Mouse (Mus musculus): ENCODE measurements around the gene Gsdma. TPM values are rescaled to one million over a fixed set of nuclear protein-coding genes. Genes with fewer than 3 reads are reported as not detected.
"Not testable (repeated sequence)": the region's sequence is repeated elsewhere in the genome, so short reads cannot be mapped to it uniquely, and the experiment has no call there.

Gene Gsdma
- polyA plus RNA-seq, 1 experiment from 2014 or later = 0.08 TPM

DNA sequence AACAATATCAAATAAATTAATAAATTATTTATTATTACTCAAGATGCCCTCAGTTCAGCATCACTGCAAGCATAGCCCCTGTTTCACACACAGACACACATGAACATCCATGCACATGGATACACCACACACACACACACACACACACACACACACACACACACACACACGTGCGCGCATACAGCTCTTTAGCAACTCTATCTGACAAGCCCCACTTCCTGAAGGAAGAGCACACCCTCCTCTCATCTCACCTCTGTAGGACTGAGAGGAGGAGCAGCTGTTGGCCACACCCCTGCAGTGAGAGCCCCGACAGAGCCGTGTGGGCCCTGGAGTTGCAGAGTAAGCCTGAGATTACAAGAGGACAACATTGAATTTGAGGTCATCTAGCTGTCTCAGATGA, 24.1 kb upstream of the Gsdma start:
- no peak for ATAC-seq
- no peak overlapping the region for H3K27ac ChIP-seq (ENCODE audit: low read depth, low read length)
- H3K9ac ChIP-seq (ENCODE audit: low read depth, low read length) = no peak overlapping the region
- WGBS = 77% methylated on average over 5 of the region's 5 CpGs
- H3K4me3 ChIP-seq (ENCODE audit: low read length) = no peak overlapping the region
- no peak overlapping the region for H3K4me2 ChIP-seq (ENCODE audit: low read length)
- no peaks in the 10 kb centered on the region for H3K9me3 ChIP-seq (ENCODE audit: control insufficient read depth, low read length)
- H3K27me3 ChIP-seq (replicated peaks; ENCODE audit: control insufficient read depth, insufficient read depth, low read length) = no peaks in the 10 kb centered on the region
- no peaks in the 10 kb centered on the region for H3K36me3 ChIP-seq (ENCODE audit: control insufficient read depth, insufficient read depth, low read length)
- no peaks in the 10 kb centered on the region for H3K4me1 ChIP-seq (ENCODE audit: control insufficient read depth, insufficient read depth, low read depth, low read length)

DNA sequence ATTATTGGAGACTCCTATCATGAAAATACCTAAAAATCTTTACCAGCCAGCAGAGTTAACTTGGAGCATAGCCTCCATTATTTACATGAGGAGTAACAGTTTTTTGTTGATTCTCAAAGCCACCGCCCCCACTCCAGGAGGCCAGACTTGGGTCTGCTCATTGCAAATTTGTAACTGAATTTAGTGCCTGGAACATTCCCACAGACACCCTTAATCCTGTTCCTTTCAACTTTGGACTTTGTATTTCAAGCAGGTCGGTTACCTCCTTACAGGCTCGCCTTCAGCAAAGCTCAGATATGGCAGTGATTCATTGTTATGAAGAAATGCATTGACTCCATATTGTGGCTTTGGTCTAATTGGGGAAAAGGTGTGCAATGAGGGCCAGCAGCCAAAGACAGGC, 19.4 kb upstream of the Gsdma start:
- Histone ChIP-seq H3K27ac (ENCODE audit: low read depth, low read length) (no peak overlapping the region), H3K9me3 (ENCODE audit: control insufficient read depth, low read length) (no peaks in the 10 kb centered on the region), H3K4me2 (ENCODE audit: low read length) (no peak overlapping the region), H3K36me3 (ENCODE audit: control insufficient read depth, insufficient read depth, low read length) (no peaks in the 10 kb centered on the region), H3K4me1 (ENCODE audit: control insufficient read depth, insufficient read depth, low read depth, low read length) (no peaks in the 10 kb centered on the region), H3K4me3 (ENCODE audit: low read length) (no peak overlapping the region), H3K9ac (ENCODE audit: low read depth, low read length) (no peak overlapping the region), H3K27me3 (replicated peaks; ENCODE audit: control insufficient read depth, insufficient read depth, low read length) (no peaks in the 10 kb centered on the region)
- ATAC-seq = no peak
- 87% methylated on average over 3 of the region's 3 CpGs for WGBS

DNA sequence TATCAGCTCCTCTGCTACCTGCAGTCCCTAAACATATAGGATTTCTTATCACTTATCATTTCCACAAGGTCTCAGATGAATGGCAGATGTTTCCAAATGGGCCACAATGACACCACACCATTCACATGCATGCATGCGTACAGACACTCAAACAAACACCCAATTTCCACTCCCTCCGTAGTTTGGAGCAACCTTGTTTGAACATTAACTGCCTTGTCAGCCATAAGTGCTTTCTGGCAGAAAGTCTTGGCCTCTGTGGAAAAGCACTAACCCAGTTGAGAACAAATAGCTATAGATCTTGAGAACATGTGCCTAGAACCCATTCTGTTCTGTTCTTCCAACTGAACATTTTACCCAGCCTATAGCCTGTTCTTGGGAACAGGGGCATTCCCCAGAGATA, 18.2 kb upstream of the Gsdma start:
- no peaks in the 10 kb centered on the region for H3K36me3 ChIP-seq (ENCODE audit: control insufficient read depth, insufficient read depth, low read length)
- no peaks in the 10 kb centered on the region for H3K4me1 ChIP-seq (ENCODE audit: control insufficient read depth, insufficient read depth, low read depth, low read length)
- H3K9ac ChIP-seq (ENCODE audit: low read depth, low read length) = no peak overlapping the region
- ATAC-seq = no peak
- no peak overlapping the region for H3K4me3 ChIP-seq (ENCODE audit: low read length)
- no peak overlapping the region for H3K27ac ChIP-seq (ENCODE audit: low read depth, low read length)
- no peak overlapping the region for H3K4me2 ChIP-seq (ENCODE audit: low read length)
- 77% methylated on average over 2 of the region's 2 CpGs for WGBS
- no peaks in the 10 kb centered on the region for H3K27me3 ChIP-seq (replicated peaks; ENCODE audit: control insufficient read depth, insufficient read depth, low read length)
- no peaks in the 10 kb centered on the region for H3K9me3 ChIP-seq (ENCODE audit: control insufficient read depth, low read length)

DNA sequence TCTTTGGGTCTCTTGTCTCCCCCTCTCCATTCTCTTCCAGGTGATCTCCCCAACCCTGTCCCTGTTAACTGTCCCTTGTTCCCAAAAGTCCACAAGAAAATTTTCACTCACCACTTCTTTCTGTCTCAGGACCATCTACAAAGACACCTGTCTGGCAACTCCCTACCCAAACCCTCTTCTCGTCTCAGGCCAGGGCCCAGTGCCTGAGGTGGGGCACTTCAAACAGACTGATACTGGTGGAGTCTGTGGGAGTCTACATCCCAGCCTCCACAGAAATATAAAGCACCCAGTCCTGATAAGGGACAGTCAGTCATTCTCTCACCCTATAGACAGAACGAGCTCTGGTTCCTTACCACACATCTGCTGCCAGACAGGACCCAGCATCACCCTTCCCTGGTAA, 17.7 kb upstream of the Gsdma start, which contains the start of gene Gsdma2:
Gene Gsdma2, plus strand, starts transcription at position 301 of the 400 bp plus-strand sequence.
- H3K4me2 ChIP-seq (ENCODE audit: low read length) = no peak within 1 kb of the TSS
- no peaks in the 10 kb centered on the region for H3K27me3 ChIP-seq (replicated peaks; ENCODE audit: control insufficient read depth, insufficient read depth, low read length)
- H3K27ac ChIP-seq (ENCODE audit: low read depth, low read length) = no peak within 1 kb of the TSS
- no peak within 1 kb of the TSS for H3K4me3 ChIP-seq (ENCODE audit: low read length)
- H3K36me3 ChIP-seq (ENCODE audit: control insufficient read depth, insufficient read depth, low read length) = no peaks in the 10 kb centered on the region
- 62% methylated on average over 2 of the region's 2 CpGs for WGBS
- H3K9ac ChIP-seq (ENCODE audit: low read depth, low read length) = no peak within 1 kb of the TSS
- H3K4me1 ChIP-seq (ENCODE audit: control insufficient read depth, insufficient read depth, low read depth, low read length) = no peaks in the 10 kb centered on the region
- no peak for ATAC-seq
- H3K9me3 ChIP-seq (ENCODE audit: control insufficient read depth, low read length) = no peaks in the 10 kb centered on the region

DNA sequence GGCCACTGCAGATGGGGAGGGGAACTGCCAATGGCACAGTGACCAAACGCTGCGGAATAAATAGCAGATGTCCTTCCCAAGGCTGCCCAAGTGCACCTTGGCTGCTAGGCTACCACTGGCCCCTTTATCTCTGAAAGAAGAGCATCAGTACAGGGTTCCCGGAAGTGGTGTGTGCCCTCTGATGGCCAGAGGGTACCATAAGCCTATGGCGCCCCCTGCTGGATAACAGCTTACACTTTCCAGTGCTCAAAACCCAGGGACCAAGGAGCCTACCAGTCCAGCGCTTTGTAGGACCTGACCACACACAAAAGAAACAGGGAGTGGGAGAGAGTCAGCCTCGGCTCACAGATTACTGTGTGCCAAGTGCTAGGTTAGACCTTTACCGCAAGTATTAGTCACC, 9.1 kb upstream of the Gsdma start:
- not testable (repeated sequence) for H3K4me2 ChIP-seq (ENCODE audit: low read length); H3K4me3 ChIP-seq (ENCODE audit: low read length); H3K27me3 ChIP-seq (replicated peaks; ENCODE audit: control insufficient read depth, insufficient read depth, low read length); H3K9ac ChIP-seq (ENCODE audit: low read depth, low read length); H3K4me1 ChIP-seq (ENCODE audit: control insufficient read depth, insufficient read depth, low read depth, low read length); ATAC-seq; H3K9me3 ChIP-seq (ENCODE audit: control insufficient read depth, low read length); H3K27ac ChIP-seq (ENCODE audit: low read depth, low read length); H3K36me3 ChIP-seq (ENCODE audit: control insufficient read depth, insufficient read depth, low read length)
- WGBS = 12% methylated on average over 7 of the region's 7 CpGs

DNA sequence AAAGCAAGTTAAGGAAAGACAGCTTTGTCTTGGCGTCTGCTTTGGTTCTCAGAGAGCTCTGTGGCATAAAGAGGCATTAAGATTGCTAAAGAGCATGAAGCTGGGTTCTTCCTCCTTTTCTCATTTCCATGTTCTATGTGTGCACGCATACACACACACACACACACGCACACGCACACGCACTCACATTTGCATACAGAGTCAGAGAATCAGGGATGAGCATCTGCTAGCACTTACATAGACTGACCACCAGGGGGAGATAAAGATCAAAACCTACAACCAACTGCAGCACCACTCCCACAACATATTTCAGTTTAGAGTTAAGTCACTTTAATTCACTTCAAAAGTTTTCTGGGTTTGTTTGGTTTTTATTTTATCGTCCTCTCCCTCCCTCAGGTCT, 3.6 kb upstream of the Gsdma start:
- H3K4me2 ChIP-seq (ENCODE audit: low read length) = peak overlapping the region; percentile 37
- no peak overlapping the region for H3K27ac ChIP-seq (ENCODE audit: low read depth, low read length)
- no peaks in the 10 kb centered on the region for H3K9me3 ChIP-seq (ENCODE audit: control insufficient read depth, low read length)
- H3K4me1 ChIP-seq (ENCODE audit: control insufficient read depth, insufficient read depth, low read depth, low read length) = no peaks in the 10 kb centered on the region
- H3K9ac ChIP-seq (ENCODE audit: low read depth, low read length) = 0 out of 2 replicates have a peak overlapping the region, but pooled peaks have one; percentile 13
- H3K4me3 ChIP-seq (ENCODE audit: low read length) = no peak overlapping the region
- ATAC-seq = peak; percentile 74; the same call in 1 of the 2 replicates
- H3K36me3 ChIP-seq (ENCODE audit: control insufficient read depth, insufficient read depth, low read length) = no peaks in the 10 kb centered on the region
- 4% methylated on average over 6 of the region's 6 CpGs for WGBS
- H3K27me3 ChIP-seq (replicated peaks; ENCODE audit: control insufficient read depth, insufficient read depth, low read length) = no peaks in the 10 kb centered on the region

DNA sequence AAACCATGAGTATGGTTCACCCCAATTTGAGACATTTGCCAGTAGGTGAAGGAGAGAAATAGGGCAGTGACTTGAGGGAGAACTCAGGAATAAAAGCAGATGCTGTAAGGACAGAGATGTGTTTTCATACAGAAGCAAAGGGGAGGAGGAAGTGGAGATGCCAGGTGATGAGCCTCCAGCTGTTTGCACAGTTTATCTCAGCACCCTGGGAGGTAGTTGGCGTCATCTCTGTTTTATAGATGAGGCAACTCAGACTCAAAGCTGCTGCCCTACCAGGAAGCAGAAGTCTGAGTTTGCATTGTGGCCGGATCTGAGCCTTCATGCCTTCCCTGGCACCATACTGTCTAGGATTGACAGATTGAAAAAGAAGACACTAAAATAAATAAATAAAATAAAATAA, 4.8 kb downstream of the Gsdma start:
- WGBS = 65% methylated on average over 2 of the region's 2 CpGs
- Histone ChIP-seq H3K27ac (ENCODE audit: low read depth, low read length) (no peak overlapping the region), H3K4me2 (ENCODE audit: low read length) (no peak overlapping the region), H3K27me3 (replicated peaks; ENCODE audit: control insufficient read depth, insufficient read depth, low read length) (0 out of 2 replicates have a peak, but pooled peaks cover 4% of the 10 kb centered on the region), H3K9me3 (ENCODE audit: control insufficient read depth, low read length) (no peaks in the 10 kb centered on the region), H3K9ac (ENCODE audit: low read depth, low read length) (no peak overlapping the region), H3K4me1 (ENCODE audit: control insufficient read depth, insufficient read depth, low read depth, low read length) (no peaks in the 10 kb centered on the region), H3K4me3 (ENCODE audit: low read length) (no peak overlapping the region), H3K36me3 (ENCODE audit: control insufficient read depth, insufficient read depth, low read length) (no peaks in the 10 kb centered on the region)
- no peak for ATAC-seq

DNA sequence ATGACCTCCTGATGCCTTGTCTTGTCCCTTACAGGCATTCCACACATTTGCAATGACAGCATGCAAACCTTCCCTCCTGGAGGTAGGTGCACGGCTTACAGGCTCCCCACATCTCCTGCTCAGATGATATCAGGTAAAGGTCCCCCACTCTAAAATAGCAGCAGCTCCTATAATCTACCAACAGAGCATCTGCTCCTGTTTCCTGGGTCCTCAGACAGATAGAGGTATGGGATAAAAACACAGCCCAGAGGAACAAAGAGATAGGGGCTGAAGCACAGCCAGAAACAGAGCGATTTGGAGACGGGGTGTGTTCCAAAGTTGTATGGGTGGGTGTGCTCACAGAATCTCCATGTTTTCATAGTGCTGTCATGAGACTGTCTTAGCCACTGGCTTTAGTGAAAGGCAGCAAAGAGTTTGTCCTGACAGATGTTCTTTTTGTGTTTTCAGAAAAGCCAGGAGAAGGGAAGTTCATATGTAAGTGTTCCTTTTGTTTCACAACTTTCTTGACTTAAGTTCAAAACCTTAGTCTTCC, 7.2 kb downstream of the Gsdma start:
- WGBS = 73% methylated on average over 3 of the region's 3 CpGs
- no peak for ATAC-seq

DNA sequence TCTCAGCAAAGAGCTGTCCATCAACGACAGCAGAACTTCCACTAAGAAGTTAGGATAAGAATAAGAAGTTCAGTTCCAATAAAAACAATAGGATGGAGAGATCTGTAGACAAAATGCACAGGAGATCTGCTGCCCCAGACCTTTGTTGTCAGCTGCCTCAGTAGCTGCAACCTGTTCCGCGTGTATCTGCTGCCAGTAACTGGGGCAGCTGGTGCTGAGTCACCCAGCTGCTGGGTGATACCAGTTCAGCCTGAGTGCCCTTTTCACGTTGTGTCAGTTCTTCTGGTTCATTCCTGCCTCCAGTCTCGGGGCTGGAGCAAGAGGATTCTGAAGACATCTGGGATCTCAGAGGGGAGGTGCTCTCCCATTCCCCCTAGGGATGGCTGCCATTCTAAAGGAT, 7.7 kb downstream of the Gsdma start:
- no peak for ATAC-seq
- 62% methylated on average over 5 of the region's 5 CpGs for WGBS

More for the DNA sequence above, 7.2 kb downstream of the Gsdma start:
- H3K4me1 ChIP-seq (ENCODE audit: control insufficient read depth, insufficient read depth, low read depth, low read length) = no peaks in the 10 kb centered on the region
- H3K9ac ChIP-seq (ENCODE audit: low read depth, low read length) = no peak overlapping the region
- no peak overlapping the region for H3K4me2 ChIP-seq (ENCODE audit: low read length)
- H3K4me3 ChIP-seq (ENCODE audit: low read length) = no peak overlapping the region
- no peaks in the 10 kb centered on the region for H3K36me3 ChIP-seq (ENCODE audit: control insufficient read depth, insufficient read depth, low read length)
- no peaks in the 10 kb centered on the region for H3K9me3 ChIP-seq (ENCODE audit: control insufficient read depth, low read length)
- H3K27me3 ChIP-seq (replicated peaks; ENCODE audit: control insufficient read depth, insufficient read depth, low read length) = 0 out of 2 replicates have a peak, but pooled peaks cover 4% of the 10 kb centered on the region
- no peak overlapping the region for H3K27ac ChIP-seq (ENCODE audit: low read depth, low read length)

DNA sequence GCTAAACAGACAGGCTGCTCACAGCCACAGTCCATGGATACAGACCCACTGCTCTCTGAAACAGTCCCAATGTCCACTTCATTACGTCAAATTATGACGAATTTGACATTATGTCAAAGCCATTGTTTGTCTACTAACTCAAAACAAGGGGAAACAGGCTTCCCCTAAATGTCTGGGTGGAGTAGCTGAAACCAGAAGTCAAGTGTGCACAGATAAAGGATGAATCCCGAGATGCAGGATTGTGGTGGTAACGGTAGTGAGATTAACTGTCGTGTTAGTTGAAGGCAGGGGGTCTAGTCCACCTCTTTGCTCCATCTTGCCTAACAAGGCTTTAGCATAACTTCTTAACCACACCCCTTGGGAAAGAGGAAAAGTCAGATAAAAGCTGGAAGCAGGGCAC, 8.3 kb downstream of the Gsdma start:
- Histone ChIP-seq H3K27ac (ENCODE audit: low read depth, low read length) (no peak overlapping the region), H3K4me1 (ENCODE audit: control insufficient read depth, insufficient read depth, low read depth, low read length) (no peaks in the 10 kb centered on the region), H3K4me3 (ENCODE audit: low read length) (no peak overlapping the region)

More for the DNA sequence above, 7.7 kb downstream of the Gsdma start:
- Histone ChIP-seq H3K9me3 (ENCODE audit: control insufficient read depth, low read length) (no peaks in the 10 kb centered on the region), H3K4me2 (ENCODE audit: low read length) (no peak overlapping the region), H3K27ac (ENCODE audit: low read depth, low read length) (no peak overlapping the region), H3K27me3 (replicated peaks; ENCODE audit: control insufficient read depth, insufficient read depth, low read length) (0 out of 2 replicates have a peak, but pooled peaks cover 3% of the 10 kb centered on the region), H3K4me3 (ENCODE audit: low read length) (no peak overlapping the region), H3K4me1 (ENCODE audit: control insufficient read depth, insufficient read depth, low read depth, low read length) (no peaks in the 10 kb centered on the region), H3K9ac (ENCODE audit: low read depth, low read length) (no peak overlapping the region), H3K36me3 (ENCODE audit: control insufficient read depth, insufficient read depth, low read length) (no peaks in the 10 kb centered on the region)

More for the DNA sequence above, 8.3 kb downstream of the Gsdma start:
- Histone ChIP-seq H3K36me3 (ENCODE audit: control insufficient read depth, insufficient read depth, low read length) (no peaks in the 10 kb centered on the region), H3K9me3 (ENCODE audit: control insufficient read depth, low read length) (no peaks in the 10 kb centered on the region), H3K27me3 (replicated peaks; ENCODE audit: control insufficient read depth, insufficient read depth, low read length) (no peaks in the 10 kb centered on the region), H3K4me2 (ENCODE audit: low read length) (no peak overlapping the region), H3K9ac (ENCODE audit: low read depth, low read length) (no peak overlapping the region)
- WGBS = 90% methylated on average over 5 of the region's 5 CpGs
- ATAC-seq = no peak

All from hindbrain, embryonic 16.5 days (tissue).